14 mouse cellular contexts compared by ENCODE assay signal in genomic region chr8:88564256-88564903, GRCm38 (mm10). TPM values are rescaled to one million over a fixed set of nuclear protein-coding genes. Genes with fewer than 3 reads are reported as not detected.
A peak's percentile ranks its signal among the peaks of the same experiment; 100 is the strongest.
DNase-seq lines count a peak whose midpoint lies in the region; ATAC-seq and TF ChIP-seq lines count a peak whose summit lies in the region.
"Had no signal": no experiment of that assay in that cellular context is flagged by ENCODE, and none has a peak within 500 bp of the region (broad histone marks: within the 10 kb centered on the region; RNA-seq: fewer than 3 reads in every experiment).

No protein-coding gene starts in this region.

- DNase-seq in heart, adult 9 months (ENCODE audit: low spot score in 2 of 2) = no peak
- DNase-seq in lung, adult 18-20 months = no peak
- peak; percentile 51 for DNase-seq in heart, postnatal 0 days (ENCODE audit: low spot score)
- no peak for DNase-seq in frontal cortex, postnatal 25 days (ENCODE audit: low spot score in 2 of 2)
- DNase-seq in cerebellum, postnatal 4 days (ENCODE audit: low spot score in 2 of 2) = no peak
- DNase-seq: adrenal gland, postnatal 14 days; gastrocnemius, postnatal 10 days; spleen, adult 18-20 months had no signal

- no peak for TF ChIP-seq CTCF in heart, postnatal 0 days (IDR thresholded peaks at IDR 0.05; ENCODE audit: low read depth)

- peaks cover 79% of the 10 kb centered on the region for H3K4me1 ChIP-seq in heart, embryonic 15.5 days (replicated peaks)
- H3K4me1 ChIP-seq in lung, embryonic 16.5 days (replicated peaks; ENCODE audit: control insufficient read depth, insufficient read depth, low read length) = peaks cover 64% of the 10 kb centered on the region
- peaks cover 56% of the 10 kb centered on the region for H3K4me1 ChIP-seq in heart, postnatal 0 days (ENCODE audit: control insufficient read depth, insufficient read depth)
- H3K4me1 ChIP-seq in stomach, embryonic 14.5 days (ENCODE audit: control insufficient read depth, insufficient read depth, low read length) = peaks cover 48% of the 10 kb centered on the region

- H3K4me3 ChIP-seq in heart, embryonic 15.5 days = no peak overlapping the region
- H3K4me3 ChIP-seq in lung, embryonic 16.5 days (ENCODE audit: low read length) = no peak overlapping the region
- H3K4me3 ChIP-seq in heart, postnatal 0 days (ENCODE audit: low read depth, low read length) = no peak overlapping the region
- H3K4me3 ChIP-seq in stomach, embryonic 14.5 days (ENCODE audit: low read depth, low read length) = no peak overlapping the region

- 11% methylated on average over 11 of the region's 11 CpGs for WGBS in heart, embryonic 15.5 days
- WGBS in lung, embryonic 16.5 days = 19% methylated on average over 11 of the region's 11 CpGs
- WGBS in heart, postnatal 0 days = 12% methylated on average over 10 of the region's 11 CpGs
- 31% methylated on average over 11 of the region's 11 CpGs for WGBS in stomach, embryonic 14.5 days

- no peaks in the 10 kb centered on the region for H3K9me3 ChIP-seq in heart, embryonic 15.5 days (replicated peaks)
- H3K9me3 ChIP-seq in lung, embryonic 16.5 days (ENCODE audit: control insufficient read depth, low read length) = no peaks in the 10 kb centered on the region
- H3K9me3 ChIP-seq in heart, postnatal 0 days (replicated peaks; ENCODE audit: control insufficient read depth, low read length) = no peaks in the 10 kb centered on the region
- no peaks in the 10 kb centered on the region for H3K9me3 ChIP-seq in stomach, embryonic 14.5 days (ENCODE audit: control insufficient read depth, low read depth, low read length)

- H3K36me3 ChIP-seq in heart, embryonic 15.5 days = no peaks in the 10 kb centered on the region
- H3K36me3 ChIP-seq in lung, embryonic 16.5 days (ENCODE audit: control insufficient read depth, insufficient read depth, low read length) = no peaks in the 10 kb centered on the region
- H3K36me3 ChIP-seq in heart, postnatal 0 days (replicated peaks; ENCODE audit: control insufficient read depth, insufficient read depth, low read length) = no peaks in the 10 kb centered on the region
- no peaks in the 10 kb centered on the region for H3K36me3 ChIP-seq in stomach, embryonic 14.5 days (ENCODE audit: control insufficient read depth, insufficient read depth, low read length)

- no peak for TF ChIP-seq EP300 in heart, postnatal 0 days (IDR thresholded peaks at IDR 0.05; ENCODE audit: low read depth)

- H3K9ac ChIP-seq in heart, embryonic 15.5 days = no peak overlapping the region
- H3K9ac ChIP-seq in lung, embryonic 16.5 days (ENCODE audit: low read length) = no peak overlapping the region
- H3K9ac ChIP-seq in heart, postnatal 0 days (replicated peaks; ENCODE audit: low read depth, low read length) = no peak overlapping the region
- H3K9ac ChIP-seq in stomach, embryonic 14.5 days (replicated peaks; ENCODE audit: low read depth, low read length) = no peak overlapping the region
- H3K9ac ChIP-seq: liver, embryonic 14.5 days had no signal

- H3K27me3 ChIP-seq in heart, embryonic 15.5 days = no peaks in the 10 kb centered on the region
- no peaks in the 10 kb centered on the region for H3K27me3 ChIP-seq in lung, embryonic 16.5 days (ENCODE audit: control insufficient read depth, insufficient read depth, low read depth, low read length)
- no peaks in the 10 kb centered on the region for H3K27me3 ChIP-seq in heart, postnatal 0 days (ENCODE audit: control insufficient read depth, insufficient read depth, low read length)
- no peaks in the 10 kb centered on the region for H3K27me3 ChIP-seq in stomach, embryonic 14.5 days (ENCODE audit: control insufficient read depth, insufficient read depth, low read length)

- peak overlapping the region; percentile 30 for H3K4me2 ChIP-seq in heart, embryonic 15.5 days
- 0 out of 2 replicates have a peak overlapping the region, but pooled peaks have one; percentile 9 for H3K4me2 ChIP-seq in lung, embryonic 16.5 days (ENCODE audit: low read depth, low read length)
- no peak overlapping the region; the same call in 1 of the 2 replicates for H3K4me2 ChIP-seq in heart, postnatal 0 days (ENCODE audit: low read depth, low read length)
- H3K4me2 ChIP-seq in stomach, embryonic 14.5 days (replicated peaks; ENCODE audit: low read depth, low read length) = no peak overlapping the region

- ATAC-seq in heart, embryonic 15.5 days (replicated peaks; ENCODE audit: insufficient number of reproducible peaks, insufficient read depth, low FRiP score, low read depth) = peak; percentile 72
- peak; percentile 42 for ATAC-seq in lung, embryonic 16.5 days (ENCODE audit: low read depth)
- peak; percentile 59 for ATAC-seq in heart, postnatal 0 days (ENCODE audit: insufficient read depth, low read depth)
- ATAC-seq in stomach, embryonic 14.5 days (ENCODE audit: insufficient number of reproducible peaks, insufficient read depth, low FRiP score, low read depth) = 0 out of 2 replicates have a peak, but pooled peaks have one; percentile 23
- ATAC-seq: CD4-positive, CD25-positive, alpha-beta regulatory T cell, adult 4 months; inflammation-experienced regulatory T-cells, adult 6 months had no signal

- H3K27ac ChIP-seq in heart, embryonic 15.5 days = peak overlapping the region; percentile 86
- peak overlapping the region; percentile 48; the same call in 1 of the 2 replicates for H3K27ac ChIP-seq in lung, embryonic 16.5 days (ENCODE audit: low read length)
- H3K27ac ChIP-seq in heart, postnatal 0 days (ENCODE audit: low read depth) = peak overlapping the region; percentile 25; the same call in 1 of the 2 replicates
- H3K27ac ChIP-seq in stomach, embryonic 14.5 days (ENCODE audit: low read length) = no peak overlapping the region
- H3K27ac ChIP-seq: liver, embryonic 14.5 days had no signal

RNA-seq across cellular contexts. Expression of gene Nkd1, which starts 43.2 kb away (rescaled TPM):
- polyA plus RNA-seq in heart, embryonic 15.5 days (2015; fragmentation: Nextera tagmentation; extraction: Ambion mirVana) = 14.6 and 19.5 TPM in 2 replicates
- polyA plus RNA-seq in lung, embryonic 16.5 days (2015; fragmentation: Nextera tagmentation; extraction: Ambion mirVana) = 49.6 and 54.2 TPM in 2 replicates
- 6.8 and 14.5 TPM in 2 replicates for total RNA-seq in heart, postnatal 0 days (2014; rRNA removed; ENCODE audit: low replicate concordance)
- polyA plus RNA-seq in heart, postnatal 0 days (2015; fragmentation: Nextera tagmentation; extraction: Ambion mirVana) = 5.3 and 5.5 TPM in 2 replicates
- polyA plus RNA-seq in stomach, embryonic 14.5 days (2014; fragmentation: Nextera tagmentation; extraction: Ambion mirVana) = 31.2 and 33.7 TPM in 2 replicates
- polyA plus RNA-seq: CD4-positive, CD25-positive, alpha-beta regulatory T cell, adult 4 months; inflammation-experienced regulatory T-cells, adult 6 months had no signal

Comparison
In these comparisons a context has a peak if more than half of its experiments do, and no peak if none do; other contexts are left out.
1. H3K4me2 ChIP-seq: peak in heart, embryonic 15.5 days (single experiment) and lung, embryonic 16.5 days (single experiment); none in heart, postnatal 0 days (single experiment) and stomach, embryonic 14.5 days (single experiment).
2. Peak in every context shown above with its lines, with median percentiles within 50 percentile points of each other: ATAC-seq.